Mouse (Mus musculus): ENCODE measurements around the gene Gm5426. TPM values are rescaled to one million over a fixed set of nuclear protein-coding genes. Genes with fewer than 3 reads are reported as not detected.
A peak's percentile ranks its signal among the peaks of the same experiment; 100 is the strongest.

Gm5426 gene
- polyA plus RNA-seq, 1 experiment: not detected

DNA sequence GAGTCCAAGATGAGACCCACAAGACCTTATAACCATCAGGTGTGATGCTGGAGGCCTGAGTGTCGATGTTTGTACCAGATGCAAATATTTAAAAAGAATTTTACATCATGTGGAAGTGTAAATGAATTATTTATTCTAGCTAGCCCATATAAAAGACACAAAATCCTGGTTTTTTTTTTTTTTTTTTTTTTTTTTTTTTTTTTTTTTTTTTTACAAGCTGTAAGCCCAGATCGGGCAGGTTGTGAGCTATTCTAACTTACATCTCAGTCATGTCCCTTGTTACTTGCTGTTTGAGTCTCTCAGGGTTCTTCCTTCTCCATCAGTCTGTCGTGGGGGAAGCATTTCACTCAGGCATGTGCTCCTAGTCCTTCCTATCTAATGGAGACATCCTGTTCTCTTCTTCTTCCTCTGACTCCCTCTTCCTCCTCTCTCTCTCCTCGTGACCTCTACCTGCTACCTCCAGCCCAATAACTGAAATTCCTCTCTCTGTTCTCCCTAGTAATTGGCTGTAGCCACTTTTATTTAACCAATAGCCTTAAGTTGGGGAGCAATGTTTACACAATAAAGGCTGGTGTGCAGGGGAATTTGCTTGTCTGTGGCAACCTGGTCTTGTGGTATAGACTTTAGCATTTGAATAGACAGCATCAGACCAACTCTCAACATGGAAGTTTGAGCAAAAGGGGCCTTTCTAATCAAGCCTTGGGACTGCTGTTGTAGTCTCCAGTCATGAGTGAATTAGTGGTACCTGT is 29.3 kb upstream of the Gm5426 start:
- Histone ChIP-seq H3K36me3 (replicated peaks; ENCODE audit: low read length) (no peaks in the 10 kb centered on the region), H3K27me3 (replicated peaks) (no peaks in the 10 kb centered on the region), H3K4me3 (replicated peaks) (no peak overlapping the region), H3K9me3 (peaks cover 7% of the 10 kb centered on the region), H3K4me1 (peaks cover 12% of the 10 kb centered on the region; the same call in 1 of the 2 replicates)
- TF ChIP-seq FLI1 (IDR thresholded peaks at IDR 0.05; ENCODE audit: low read length) (no peak), GATA1 (IDR thresholded peaks at IDR 0.05; ENCODE audit: borderline replicate concordance, low read length) (no peak)

DNA sequence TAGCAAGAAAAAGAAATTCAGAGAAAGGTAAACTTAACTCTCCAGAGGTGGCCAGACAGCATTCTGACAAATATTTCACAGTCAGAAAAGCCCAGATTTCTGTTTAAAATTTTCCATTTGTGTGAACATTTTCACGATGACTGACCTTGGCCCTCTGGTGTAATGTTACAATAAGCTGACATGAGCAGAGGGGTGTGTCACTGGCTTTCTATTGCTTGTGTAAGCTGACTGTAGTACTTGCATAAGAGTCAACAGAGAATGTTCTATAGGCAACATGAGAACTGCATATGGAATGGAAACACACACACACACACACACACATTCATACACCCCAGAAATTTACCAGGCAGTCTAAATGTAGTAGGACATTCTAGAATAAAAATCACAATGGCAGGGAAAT is 28.6 kb upstream of the Gm5426 start:
- TF ChIP-seq GATA1 (IDR thresholded peaks at IDR 0.05; ENCODE audit: borderline replicate concordance, low read length) (no peak), FLI1 (IDR thresholded peaks at IDR 0.05; ENCODE audit: low read length) (no peak)
- no peaks in the 10 kb centered on the region for H3K27me3 ChIP-seq (replicated peaks)
- H3K4me3 ChIP-seq (replicated peaks): no peak overlapping the region

DNA sequence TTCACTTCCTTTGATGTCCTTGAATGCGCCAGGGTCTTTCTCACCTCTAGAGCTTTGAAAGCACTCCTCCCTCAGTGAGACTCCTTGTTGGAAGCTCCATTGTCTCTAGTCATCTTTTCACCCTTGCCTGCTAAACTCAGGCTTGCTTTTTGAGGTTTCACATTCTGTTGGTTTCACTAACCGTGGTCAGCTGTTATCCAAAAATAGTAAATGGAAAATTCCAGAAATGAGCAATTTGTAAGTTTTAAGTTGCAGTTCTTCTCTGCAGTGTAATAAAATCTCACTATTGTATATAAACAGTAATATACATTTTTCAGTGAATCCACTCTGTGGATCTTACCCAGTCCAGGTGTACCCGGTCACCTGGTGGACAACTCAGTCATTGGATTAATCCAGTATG is 21.1 kb upstream of the Gm5426 start:
- peaks cover 22% of the 10 kb centered on the region for H3K4me1 ChIP-seq
- peaks cover 11% of the 10 kb centered on the region for H3K9me3 ChIP-seq
- H3K27me3 ChIP-seq (replicated peaks): no peaks in the 10 kb centered on the region
- no peak overlapping the region for H3K4me3 ChIP-seq (replicated peaks)
- TF ChIP-seq GATA1 (IDR thresholded peaks at IDR 0.05; ENCODE audit: borderline replicate concordance, low read length) (no peak), FLI1 (IDR thresholded peaks at IDR 0.05; ENCODE audit: low read length) (no peak)
- no peaks in the 10 kb centered on the region for H3K36me3 ChIP-seq (replicated peaks; ENCODE audit: low read length)

More for the DNA sequence above, 28.6 kb upstream of the Gm5426 start:
- H3K9me3 ChIP-seq: peaks cover 7% of the 10 kb centered on the region
- no peaks in the 10 kb centered on the region for H3K36me3 ChIP-seq (replicated peaks; ENCODE audit: low read length)
- peaks cover 12% of the 10 kb centered on the region; the same call in 1 of the 2 replicates for H3K4me1 ChIP-seq

DNA sequence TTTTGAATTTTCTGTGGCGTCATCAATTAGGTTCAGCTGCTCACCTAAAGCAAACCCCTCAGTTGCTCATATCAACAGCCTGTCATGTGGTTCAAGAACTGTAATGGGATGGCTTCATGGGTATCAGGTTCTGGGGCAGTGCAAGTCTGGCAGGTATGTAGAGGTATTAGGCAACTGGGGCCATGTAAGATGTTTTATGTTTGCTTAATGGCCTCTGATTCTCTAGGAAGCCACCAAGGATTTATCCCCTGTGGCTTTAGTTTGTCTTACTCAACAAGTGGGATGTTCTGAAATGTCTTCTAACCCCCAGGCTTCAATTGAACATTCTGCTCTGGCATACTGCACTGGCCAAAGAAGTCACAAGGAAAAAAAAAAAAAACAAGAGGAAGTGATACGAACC is 15.6 kb upstream of the Gm5426 start:
- no peak overlapping the region for H3K4me3 ChIP-seq (replicated peaks)
- no peaks in the 10 kb centered on the region for H3K36me3 ChIP-seq (replicated peaks; ENCODE audit: low read length)
- H3K4me1 ChIP-seq: peaks cover 20% of the 10 kb centered on the region
- TF ChIP-seq FLI1 (IDR thresholded peaks at IDR 0.05; ENCODE audit: low read length): no peak
- no peak for TF ChIP-seq GATA1 (IDR thresholded peaks at IDR 0.05; ENCODE audit: borderline replicate concordance, low read length)
- no peaks in the 10 kb centered on the region for H3K27me3 ChIP-seq (replicated peaks)
- peaks cover 4% of the 10 kb centered on the region for H3K9me3 ChIP-seq

DNA sequence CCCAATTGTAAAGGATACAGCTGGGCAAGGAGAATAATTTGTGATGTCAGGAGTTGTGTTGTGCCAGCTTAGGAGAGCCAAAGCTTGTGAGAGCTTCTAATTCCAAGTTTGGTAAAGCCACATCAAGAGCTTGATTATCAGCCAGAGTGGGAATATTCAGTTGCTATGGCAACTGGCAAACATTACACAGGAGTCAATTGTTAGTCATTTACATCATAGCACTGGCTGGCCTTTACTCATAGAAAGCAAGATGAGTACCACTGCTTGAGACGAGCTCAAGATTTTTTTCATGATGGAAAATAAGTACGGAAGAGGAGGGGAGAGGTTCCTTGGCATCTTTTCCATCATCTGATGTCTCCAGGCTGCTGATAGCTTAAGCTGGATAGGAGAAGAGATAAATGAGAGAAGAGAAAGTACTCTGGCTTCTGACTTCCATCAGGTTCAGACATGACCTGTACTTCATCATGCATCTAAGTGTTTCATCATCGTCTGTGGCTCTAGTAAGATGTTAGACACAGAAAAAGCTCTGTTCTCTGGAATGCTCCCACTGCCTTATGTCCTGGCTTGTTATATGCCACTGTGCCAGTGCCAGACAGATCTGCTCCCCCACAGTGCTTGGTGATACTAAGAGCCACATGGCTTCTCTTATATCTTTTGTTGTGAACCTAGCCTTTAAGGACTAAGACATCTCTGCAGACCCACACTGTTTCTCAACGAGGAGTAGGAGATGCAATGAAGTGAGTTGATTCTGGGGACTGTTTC is 15.0 kb upstream of the Gm5426 start:
- H3K27me3 ChIP-seq (replicated peaks): no peaks in the 10 kb centered on the region
- TF ChIP-seq GATA1 (IDR thresholded peaks at IDR 0.05; ENCODE audit: borderline replicate concordance, low read length) (no peak), FLI1 (IDR thresholded peaks at IDR 0.05; ENCODE audit: low read length) (no peak)

DNA sequence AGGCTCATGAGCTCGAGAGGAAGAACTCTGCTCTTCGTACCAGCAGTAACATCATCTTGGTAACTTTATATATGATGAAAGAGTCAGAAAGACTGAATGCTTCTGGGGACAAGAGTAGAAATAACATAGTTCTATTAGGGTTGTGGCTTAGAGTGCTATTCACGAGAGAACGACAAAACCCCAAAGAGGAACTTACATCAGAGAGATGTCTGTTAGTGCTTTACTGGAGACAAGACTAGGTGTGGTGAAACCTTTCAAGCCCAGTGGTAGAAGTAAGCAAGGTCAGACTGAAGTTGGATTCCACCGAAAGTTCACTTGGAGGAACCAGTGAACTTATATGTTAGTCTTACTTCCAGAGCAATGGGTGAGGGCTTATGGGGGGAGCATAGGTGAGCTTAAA is 12.5 kb upstream of the Gm5426 start:
- Histone ChIP-seq H3K9me3 (peaks cover 4% of the 10 kb centered on the region), H3K4me3 (replicated peaks) (no peak overlapping the region), H3K36me3 (replicated peaks; ENCODE audit: low read length) (no peaks in the 10 kb centered on the region), H3K27me3 (replicated peaks) (no peaks in the 10 kb centered on the region), H3K4me1 (peaks cover 30% of the 10 kb centered on the region)
- TF ChIP-seq GATA1 (IDR thresholded peaks at IDR 0.05; ENCODE audit: borderline replicate concordance, low read length): no peak
- TF ChIP-seq FLI1 (IDR thresholded peaks at IDR 0.05; ENCODE audit: low read length): no peak

More for the DNA sequence above, 15.0 kb upstream of the Gm5426 start:
- peaks cover 4% of the 10 kb centered on the region for H3K9me3 ChIP-seq
- H3K36me3 ChIP-seq (replicated peaks; ENCODE audit: low read length): no peaks in the 10 kb centered on the region
- H3K4me1 ChIP-seq: peaks cover 18% of the 10 kb centered on the region
- no peak overlapping the region for H3K4me3 ChIP-seq (replicated peaks)

DNA sequence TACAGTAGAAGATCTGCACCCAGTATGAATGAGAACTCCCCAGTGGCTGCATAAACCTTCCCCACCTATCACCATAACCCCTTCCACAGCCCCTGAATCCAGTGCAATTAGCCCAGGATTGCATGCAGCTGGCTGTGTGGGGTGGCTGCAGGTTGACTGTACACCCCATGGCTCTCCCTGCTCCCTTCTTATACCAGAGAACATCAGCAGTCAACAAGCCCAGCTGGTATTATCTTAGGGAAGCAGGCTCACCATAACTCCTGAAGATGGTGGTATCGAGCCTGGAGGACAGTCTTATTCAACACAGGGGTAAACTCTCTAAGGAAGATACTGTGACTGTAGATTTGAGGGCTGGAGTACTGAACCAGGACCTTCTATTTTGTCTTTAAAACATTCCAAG is 12.1 kb upstream of the Gm5426 start:
- Histone ChIP-seq H3K36me3 (replicated peaks; ENCODE audit: low read length) (no peaks in the 10 kb centered on the region), H3K4me1 (peaks cover 34% of the 10 kb centered on the region), H3K27me3 (replicated peaks) (no peaks in the 10 kb centered on the region), H3K9me3 (no peaks in the 10 kb centered on the region), H3K4me3 (replicated peaks) (peak overlapping the region; percentile 24)
- TF ChIP-seq FLI1 (IDR thresholded peaks at IDR 0.05; ENCODE audit: low read length): no peak
- TF ChIP-seq GATA1 (IDR thresholded peaks at IDR 0.05; ENCODE audit: borderline replicate concordance, low read length): no peak

DNA sequence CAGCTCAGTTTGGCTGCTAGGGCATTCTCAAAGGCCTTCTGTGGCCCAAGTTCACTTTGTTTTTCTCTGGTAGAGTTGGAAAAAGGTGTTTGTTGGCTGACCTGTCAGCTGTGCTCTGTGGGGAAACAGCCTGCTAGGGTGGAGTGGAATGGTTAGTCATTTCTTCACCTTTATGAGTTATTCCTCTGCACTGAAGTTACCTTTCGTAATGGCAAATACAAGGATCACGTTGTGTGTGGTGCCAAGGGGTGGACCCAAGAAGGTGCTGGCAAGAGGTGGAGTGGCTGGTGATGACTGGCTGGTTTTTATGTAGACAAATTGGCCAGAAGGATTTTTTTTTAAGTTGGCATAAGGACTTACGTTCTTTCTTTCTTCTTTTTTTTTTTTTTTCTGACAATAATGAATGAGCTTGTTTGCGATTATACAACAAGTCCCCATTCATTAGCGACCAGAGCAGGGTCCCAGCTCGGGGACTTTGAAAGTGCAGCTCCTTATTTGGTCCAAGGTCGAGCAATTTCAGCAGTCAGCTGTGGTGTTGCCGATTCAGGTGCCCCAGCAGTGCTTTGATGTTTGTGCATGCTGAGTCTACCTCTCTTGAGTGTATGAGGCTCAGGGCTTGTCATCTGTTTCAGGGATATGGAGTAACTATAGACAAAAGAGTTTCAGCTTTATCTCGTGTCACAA is 10.5 kb upstream of the Gm5426 start:
- H3K4me1 ChIP-seq: peaks cover 36% of the 10 kb centered on the region
- no peaks in the 10 kb centered on the region for H3K27me3 ChIP-seq (replicated peaks)
- TF ChIP-seq FLI1 (IDR thresholded peaks at IDR 0.05; ENCODE audit: low read length) (no peak), GATA1 (IDR thresholded peaks at IDR 0.05; ENCODE audit: borderline replicate concordance, low read length) (no peak)

DNA sequence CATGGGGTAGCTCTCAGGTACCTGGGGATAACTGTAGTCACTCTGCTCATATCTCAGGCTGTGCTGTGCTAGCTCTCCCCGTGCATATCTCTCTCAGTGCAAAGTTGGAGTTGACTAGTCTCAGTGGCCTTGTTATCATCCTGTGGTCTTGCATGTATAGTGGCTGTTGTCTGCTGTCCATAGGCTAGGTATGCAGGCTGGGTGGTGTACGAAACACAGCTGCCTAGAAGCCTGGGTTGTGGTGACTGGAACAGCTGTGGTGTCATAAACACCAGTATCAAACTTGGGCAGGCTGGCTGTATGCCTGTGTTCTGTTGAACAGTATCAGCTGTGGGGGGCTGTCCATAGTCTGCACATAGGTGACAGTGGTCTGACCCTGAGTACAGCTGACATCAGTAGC is 7.2 kb upstream of the Gm5426 start:
- no peak for TF ChIP-seq GATA1 (IDR thresholded peaks at IDR 0.05; ENCODE audit: borderline replicate concordance, low read length)
- TF ChIP-seq FLI1 (IDR thresholded peaks at IDR 0.05; ENCODE audit: low read length): no peak
- H3K4me3 ChIP-seq (replicated peaks): no peak overlapping the region
- no peaks in the 10 kb centered on the region for H3K36me3 ChIP-seq (replicated peaks; ENCODE audit: low read length)
- H3K9me3 ChIP-seq: no peaks in the 10 kb centered on the region
- no peaks in the 10 kb centered on the region for H3K27me3 ChIP-seq (replicated peaks)
- peaks cover 54% of the 10 kb centered on the region for H3K4me1 ChIP-seq

More for the DNA sequence above, 10.5 kb upstream of the Gm5426 start:
- Histone ChIP-seq H3K9me3 (no peaks in the 10 kb centered on the region), H3K4me3 (replicated peaks) (no peak overlapping the region), H3K36me3 (replicated peaks; ENCODE audit: low read length) (no peaks in the 10 kb centered on the region)
